Mouse (Mus musculus): ENCODE data around the gene Tifab.

Gene Tifab

GRCm38 (mm10) chr13:56176310-56176709 lies 2.4 kb downstream of the Tifab start:
- DNase-seq (ENCODE audit: low spot score in 2 of 2) = no peak

DNA sequence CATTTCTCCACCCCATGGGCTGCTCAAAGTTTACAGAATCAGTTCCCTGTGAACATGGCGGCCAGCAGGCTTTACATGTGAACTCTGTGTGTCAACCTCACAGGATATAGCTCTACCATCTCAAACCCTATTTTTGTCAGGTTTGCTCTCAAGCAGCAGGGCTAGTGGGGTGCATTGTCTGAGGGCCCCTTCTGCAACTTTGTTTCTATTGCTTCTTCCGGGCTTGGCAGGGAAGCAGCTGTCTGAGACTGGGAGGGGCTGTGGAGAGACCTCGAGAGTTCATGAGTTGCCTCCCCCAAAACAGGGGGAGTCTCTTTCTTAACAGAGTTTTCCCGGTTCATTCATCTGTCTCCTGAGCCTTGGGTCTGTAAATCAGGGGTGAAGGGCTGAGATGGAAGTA lies 2.8 kb downstream of the Tifab start:
- no peak for DNase-seq (ENCODE audit: low spot score in 2 of 2)

DNA sequence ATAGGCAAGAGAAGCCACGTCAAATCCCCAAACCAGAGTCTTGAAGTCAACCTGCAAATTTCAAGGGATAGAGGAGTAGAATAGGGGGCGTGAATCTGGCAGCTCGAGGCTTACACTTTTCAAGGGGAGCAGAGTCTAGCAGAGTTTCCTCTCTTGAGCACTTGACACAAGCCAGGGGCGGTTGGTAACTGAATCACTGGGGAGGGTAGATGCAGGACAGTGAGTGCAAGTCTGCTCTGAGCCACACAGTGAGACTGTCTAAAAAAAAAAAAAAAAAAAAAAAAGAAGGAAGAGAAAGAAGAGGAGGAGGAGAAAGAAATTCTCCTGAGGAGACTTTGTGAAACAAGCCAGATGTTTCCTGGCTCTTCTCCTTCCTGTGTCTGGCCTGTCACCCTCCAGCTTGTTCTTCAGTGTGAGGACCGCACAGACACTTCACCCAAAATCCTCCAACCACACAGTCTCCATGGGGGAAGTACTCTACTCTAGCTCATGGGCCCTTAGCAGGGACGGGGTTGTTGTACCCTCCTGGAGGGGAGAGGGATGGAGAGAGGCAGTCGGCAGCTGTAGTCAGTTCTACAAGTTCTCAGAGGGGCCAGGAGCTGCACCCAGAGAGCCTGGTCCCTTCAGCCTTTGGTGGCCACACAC lies 5.7 kb downstream of the Tifab start:
- no peak for DNase-seq (ENCODE audit: low spot score in 2 of 2)

DNA sequence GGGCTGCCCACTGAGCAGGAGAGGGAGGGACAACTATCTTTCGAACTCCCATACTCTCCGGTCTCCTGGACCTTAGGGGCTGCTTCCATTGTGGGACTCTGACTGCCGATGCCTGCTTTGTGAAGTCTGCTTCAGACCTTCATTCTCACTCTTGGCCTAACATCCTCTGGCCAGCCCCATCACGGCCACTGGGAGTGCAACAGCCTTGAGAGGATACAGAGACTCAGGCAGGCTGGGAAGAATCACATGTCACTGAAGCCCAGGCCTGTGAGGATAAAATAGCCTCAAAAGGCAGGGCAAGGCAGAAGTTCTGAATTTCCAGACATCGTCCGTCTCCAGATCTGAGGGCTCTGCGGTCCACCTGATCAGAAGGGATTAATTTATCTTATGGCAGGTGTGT lies 6.6 kb downstream of the Tifab start:
- DNase-seq (ENCODE audit: low spot score in 2 of 2) = no peak

DNA sequence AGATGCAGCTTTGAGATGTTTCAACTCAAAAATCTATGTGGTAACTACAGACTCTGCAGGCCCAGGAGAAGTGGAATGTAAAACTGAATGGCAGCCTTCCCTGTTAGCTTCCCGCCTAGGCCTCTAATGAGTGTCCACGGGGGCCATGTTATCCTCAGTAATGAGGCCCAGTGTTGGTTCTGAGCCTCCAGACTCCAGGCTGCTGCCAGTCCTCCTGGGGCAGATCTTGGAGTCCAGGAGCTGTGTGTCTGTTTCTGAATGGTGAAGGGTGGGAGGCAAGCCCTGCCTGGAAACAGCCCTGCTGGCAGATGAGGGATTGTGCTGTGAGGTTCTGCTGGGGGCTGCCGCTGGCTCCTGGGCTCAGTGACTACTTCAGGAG lies 10.3 kb downstream of the Tifab start:
- no peak for DNase-seq (ENCODE audit: low spot score in 2 of 2)

DNA sequence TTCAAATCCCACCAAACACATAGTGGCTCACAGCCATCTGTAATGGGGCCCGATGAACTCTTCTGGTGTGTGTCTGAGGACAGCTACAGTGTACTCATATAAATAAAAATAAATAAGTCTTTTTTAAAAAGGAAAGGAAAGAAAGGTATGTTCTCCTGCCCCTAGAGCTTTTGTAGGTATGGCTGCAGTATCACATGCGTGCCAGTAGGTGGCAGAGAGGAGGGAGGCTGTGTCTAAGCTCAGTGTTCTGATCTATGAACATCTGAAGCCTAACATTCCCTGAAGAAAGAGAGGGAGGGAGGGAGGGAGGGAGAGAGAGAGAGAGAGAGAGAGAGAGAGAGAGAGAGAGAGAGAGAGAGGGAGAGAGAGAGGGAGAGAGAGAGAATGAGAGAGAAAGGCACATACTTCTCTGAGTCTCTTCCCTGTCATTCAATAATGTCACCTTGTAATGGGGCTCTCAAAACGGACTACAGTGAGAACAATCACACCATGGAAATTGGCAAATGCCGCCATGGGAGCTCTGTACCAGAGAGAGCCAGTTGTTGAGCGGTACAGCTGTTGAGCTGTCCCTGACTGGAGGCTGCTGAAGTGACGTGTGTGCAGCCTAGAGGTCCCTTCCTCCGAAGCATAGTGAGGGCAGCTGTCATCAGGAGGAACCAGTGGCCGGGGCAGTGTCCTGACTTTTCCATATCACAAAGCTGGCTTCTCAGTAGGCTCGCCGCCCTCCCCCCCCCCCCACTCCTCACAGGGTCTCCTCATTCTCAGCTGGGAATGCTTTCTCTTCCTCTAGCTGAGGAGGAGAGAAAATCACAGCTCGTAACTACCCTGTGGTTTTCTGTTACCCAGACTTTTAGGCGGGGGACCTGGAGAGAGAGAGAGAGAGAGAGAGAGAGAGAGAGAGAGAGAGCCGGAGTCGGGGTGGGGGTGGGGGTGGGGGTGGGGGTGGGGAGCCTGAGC lies 11.0 kb downstream of the Tifab start:
- DNase-seq (ENCODE audit: low spot score in 2 of 2) = no peak

DNA sequence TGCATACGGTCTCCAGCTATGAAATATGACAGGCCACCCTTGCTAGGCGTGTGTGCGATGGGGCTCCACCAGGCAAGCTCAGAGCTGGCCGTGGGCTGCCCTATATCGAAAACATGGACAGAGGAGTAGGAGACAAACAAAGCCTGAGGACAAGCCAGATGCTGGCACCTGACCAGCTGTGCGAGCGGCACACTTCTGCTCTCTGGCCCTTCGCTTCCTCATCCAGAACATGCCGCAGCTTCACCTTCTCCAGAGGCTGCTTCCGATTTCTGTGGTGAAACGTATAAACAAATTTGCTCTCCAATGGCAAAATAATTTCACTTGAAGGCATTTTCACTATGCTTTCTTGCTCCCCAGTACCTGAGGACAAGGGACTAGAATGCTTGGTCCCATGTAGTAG lies 13.1 kb downstream of the Tifab start:
- no peak for DNase-seq (ENCODE audit: low spot score in 2 of 2)

- no peak for DNase-seq (ENCODE audit: low spot score in 2 of 2)
Observed at GRCm38 (mm10) chr13:56164372-56164771, 14.3 kb downstream of the Tifab start.

GRCm38 (mm10) chr13:56163751-56164150 lies 14.9 kb downstream of the Tifab start:
- no peak for DNase-seq (ENCODE audit: low spot score in 2 of 2)

DNA sequence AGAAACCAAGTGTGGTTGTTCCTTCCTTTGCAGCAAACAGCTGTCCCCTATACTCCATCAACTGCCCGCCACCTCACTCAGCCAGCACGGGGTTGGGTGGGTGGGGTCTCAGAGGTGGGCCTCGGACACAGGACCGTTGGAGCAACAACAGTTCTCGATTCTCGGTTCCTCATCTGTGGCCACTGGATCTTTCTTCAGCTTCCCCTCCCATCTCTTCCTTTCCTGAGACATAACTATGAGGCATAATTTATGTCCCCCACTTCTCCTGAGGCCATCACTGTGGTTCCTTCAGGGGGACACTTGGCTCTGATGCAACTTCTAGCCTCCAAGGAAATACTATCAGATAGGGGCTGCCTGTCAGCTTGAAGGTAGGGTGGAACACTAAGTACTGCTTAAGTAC lies 15.8 kb downstream of the Tifab start:
- DNase-seq (ENCODE audit: low spot score in 2 of 2) = no peak

- DNase-seq (ENCODE audit: low spot score in 2 of 2) = no peak
Observed at GRCm38 (mm10) chr13:56159614-56160363, 18.9 kb downstream of the Tifab start.

GRCm38 (mm10) chr13:56159016-56159601 lies 19.6 kb downstream of the Tifab start:
- no peak for DNase-seq (ENCODE audit: low spot score in 2 of 2)

DNA sequence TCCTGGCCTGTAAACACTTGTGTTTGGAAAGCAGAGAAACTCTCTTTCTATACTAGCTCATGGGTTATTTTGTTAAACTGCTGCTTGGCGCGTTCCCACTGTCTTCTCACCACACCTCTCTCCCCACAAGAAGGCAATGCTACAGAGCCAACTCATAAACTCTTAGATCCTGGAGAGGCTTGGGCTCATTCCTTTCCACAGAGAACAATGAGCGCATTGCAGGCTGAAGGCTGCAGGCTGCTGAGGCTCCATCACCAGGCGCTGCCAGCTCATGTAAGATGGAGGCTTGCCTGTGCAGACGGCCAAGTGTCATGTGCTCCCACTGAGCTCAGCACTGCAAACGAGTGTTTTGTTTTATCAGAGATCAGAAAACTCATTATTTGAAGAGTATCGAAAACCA lies 23.0 kb downstream of the Tifab start:
- DNase-seq (ENCODE audit: low spot score in 2 of 2) = no peak

GRCm38 (mm10) chr13:56155048-56155447 lies 23.6 kb downstream of the Tifab start:
- no peak for DNase-seq (ENCODE audit: low spot score in 2 of 2)

DNA sequence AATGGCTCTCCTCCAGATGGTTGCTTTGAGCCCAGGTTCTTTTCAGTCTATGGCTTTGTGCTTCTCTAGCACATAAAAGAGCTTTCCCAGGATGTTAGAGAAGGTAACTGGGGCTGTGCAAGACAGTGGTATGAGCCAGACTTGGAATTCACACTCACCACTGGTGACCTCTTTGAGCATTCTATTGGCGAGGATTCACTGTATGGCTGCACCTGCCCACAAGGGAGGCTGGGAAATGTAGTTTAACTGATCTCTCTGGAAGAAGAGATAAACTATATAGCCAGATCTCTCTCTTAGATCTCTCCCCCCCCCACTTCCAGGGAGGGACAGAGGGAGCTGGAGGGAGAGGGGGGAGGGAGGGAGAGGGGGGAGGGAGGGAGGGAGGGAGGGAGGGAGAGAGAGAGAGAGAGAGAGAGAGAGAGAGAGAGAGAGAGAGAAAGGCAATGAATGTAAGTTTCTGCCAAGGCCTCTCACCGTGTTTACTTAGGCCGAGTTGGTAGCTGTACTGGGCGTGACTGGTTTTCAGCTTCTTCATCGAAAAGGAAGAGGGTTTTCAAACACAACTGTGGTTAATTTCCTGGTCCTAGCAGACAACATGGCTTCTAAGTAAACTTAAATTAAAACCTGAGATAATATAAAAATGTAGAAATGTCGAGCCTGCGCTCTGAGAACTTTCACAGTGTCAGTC lies 25.8 kb downstream of the Tifab start:
- no peak for DNase-seq (ENCODE audit: low spot score in 2 of 2)

DNA sequence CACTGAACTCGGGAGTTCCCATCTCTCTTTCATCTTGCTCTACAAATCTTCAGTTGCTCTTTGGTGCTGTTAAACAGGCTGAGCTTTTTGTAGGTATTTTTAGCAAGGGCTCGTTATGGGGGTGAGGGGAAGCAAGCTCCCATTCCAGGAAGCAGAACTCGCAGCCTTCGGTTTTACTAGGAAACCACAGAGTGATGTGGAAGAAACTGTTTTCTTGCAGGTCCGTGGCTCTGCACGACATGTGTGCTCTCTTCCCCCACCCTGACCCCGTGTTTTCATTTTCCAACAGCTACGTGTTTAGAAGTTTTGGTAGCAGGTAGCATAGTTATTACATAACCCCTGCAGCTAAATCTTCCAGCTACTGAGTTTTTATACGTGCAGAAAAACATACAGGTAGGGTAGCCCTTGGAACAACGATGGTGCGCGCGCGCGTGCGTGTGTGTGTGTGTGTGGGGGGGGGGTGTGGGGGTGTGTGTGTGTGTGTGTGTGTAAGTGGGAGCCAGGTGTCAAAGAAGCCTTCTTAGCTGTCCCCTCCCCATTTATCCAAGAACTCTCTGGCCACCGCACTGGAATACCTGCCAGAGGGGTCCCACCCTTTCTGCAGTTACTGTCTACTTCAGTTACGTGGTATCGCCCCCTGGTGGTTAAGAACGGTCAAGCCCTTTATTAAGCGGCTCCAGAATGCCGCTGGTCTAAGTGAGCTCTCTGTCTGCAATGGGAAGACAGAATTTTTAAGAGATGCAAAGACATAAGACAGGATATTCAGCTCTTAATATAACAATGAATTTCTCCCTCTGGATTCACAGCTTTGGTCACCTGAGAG lies 27.1 kb downstream of the Tifab start:
- peak in 1 of 2 experiments; percentile 44 for DNase-seq (ENCODE audit: low spot score in 2 of 2)

GRCm38 (mm10) chr13:56145523-56145922 lies 33.2 kb downstream of the Tifab start:
- DNase-seq (ENCODE audit: low spot score in 2 of 2) = no peak

- DNase-seq (ENCODE audit: low spot score in 2 of 2) = no peak
Observed at GRCm38 (mm10) chr13:56144021-56144420, 34.7 kb downstream of the Tifab start.

GRCm38 (mm10) chr13:56143151-56143513 lies 35.6 kb downstream of the Tifab start:
- DNase-seq (ENCODE audit: low spot score in 2 of 2) = no peak

DNA sequence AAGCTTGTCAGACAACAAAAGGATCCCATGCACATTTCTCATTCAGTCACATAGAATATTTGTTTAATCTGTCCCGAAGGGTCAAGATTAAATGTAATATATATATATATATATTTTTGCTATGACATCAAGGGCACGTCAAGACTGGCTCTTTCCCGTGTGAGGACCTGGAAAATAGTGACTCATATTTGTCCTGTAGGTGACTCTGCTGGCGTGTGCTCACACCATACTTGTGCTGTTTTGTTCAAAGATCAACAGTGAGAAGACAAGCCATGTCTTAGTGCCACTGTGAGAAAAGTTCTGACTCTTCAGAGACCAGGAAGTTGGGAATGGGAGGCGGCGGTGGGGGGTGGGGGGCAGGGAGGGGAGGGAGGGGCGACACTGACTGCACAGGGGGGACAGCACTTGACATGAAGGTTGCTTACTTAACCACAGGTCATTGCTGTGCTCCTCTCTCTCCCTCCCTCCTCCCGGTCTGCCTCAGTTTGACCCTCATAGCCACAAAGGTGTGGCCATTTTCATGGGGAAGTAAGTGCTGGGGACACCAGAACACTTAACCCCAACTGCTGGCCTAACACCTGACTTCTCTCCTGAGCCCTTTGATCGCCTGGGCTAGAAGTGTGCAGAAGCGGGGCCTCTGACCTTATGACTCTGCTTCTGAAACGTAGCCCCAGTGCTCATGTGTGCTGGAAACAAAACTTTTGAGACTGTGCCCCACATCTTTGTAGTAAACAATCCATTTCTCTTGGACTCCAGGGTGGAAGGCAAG lies 36.1 kb downstream of the Tifab start:
- DNase-seq (ENCODE audit: low spot score in 2 of 2) = no peak
